Mouse (Mus musculus) heart, adult 2 months (tissue): Measurements from ENCODE around the gene Ablim2.

Experiments used
- CTCF ChIP-seq: fragments of 200-600 bp; IDR thresholded peaks from 2 replicates; pipeline ENCODE4 v1.8.1; 2022; ENCODE audit warnings: antibody characterized with exemption, mild to moderate bottlenecking, moderate library complexity
- EP300 ChIP-seq: fragments of 200-500 bp; IDR thresholded peaks from 2 replicates; pipeline ENCODE4 v1.6.1; 2011; ENCODE audit warnings: low read depth, low read length, control low read depth; ENCODE audit not compliant: insufficient read depth
- POLR2A ChIP-seq: fragments of 200-500 bp; IDR thresholded peaks from 2 replicates; pipeline ENCODE4 v1.6.1; 2011; ENCODE audit warnings: mild to moderate bottlenecking, low read depth, low read length, control low read depth; ENCODE audit not compliant: insufficient read depth

DNA sequence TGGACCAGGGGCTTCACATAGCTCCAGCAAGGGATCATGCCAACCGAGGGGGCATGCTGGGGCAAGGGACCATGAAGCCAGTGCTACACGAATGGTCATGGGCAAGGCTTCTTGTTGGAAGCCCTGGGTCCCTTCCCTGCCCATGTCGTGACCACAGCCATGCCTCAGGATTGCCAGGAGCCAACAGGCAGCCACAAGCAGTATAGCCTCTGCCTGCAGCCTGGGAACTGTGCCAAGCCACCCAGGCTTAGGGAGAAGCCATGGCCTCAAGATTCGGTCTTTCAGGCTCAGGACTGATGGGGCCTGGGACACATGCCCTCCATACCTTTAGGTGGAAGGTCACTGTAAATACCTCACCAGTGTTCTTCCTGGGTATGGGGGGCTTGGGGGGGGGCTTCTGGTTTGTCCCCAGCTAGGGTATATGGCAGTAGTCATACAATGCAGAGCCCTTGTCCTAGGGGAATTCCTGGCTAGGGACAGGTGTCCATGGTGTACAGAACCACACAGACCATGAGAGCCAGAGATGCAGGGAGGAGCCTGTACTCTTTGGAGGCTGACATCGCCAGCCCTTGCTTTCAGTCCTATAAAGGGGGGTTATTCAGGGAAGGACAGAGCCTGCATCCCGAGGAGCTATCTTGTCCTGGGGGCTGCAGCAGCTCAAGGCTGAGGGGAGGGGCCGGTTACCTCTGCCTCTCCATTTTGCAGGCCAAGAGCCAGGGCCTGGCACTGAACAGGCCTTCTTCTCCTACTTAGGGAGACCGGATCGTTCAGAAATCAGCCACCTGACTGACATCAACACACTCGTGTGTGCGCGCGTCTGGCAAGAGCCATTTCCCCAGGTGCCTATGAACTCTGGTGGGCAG, 15.8 kb downstream of the Ablim2 start:
- no peak for TF ChIP-seq EP300
- TF ChIP-seq POLR2A, result no peak
- no peak for TF ChIP-seq CTCF
